Mouse (Mus musculus) heart, postnatal 0 days (tissue): ENCODE data around the gene Mfap3.

Experiments used
- CTCF ChIP-seq: IDR thresholded peaks from 2 replicates; pipeline ENCODE4 v1.5.1; 2016; ENCODE audit warnings: antibody characterized with exemption, control low read depth, low read depth
- EP300 ChIP-seq: IDR thresholded peaks from 2 replicates; pipeline ENCODE4 v1.6.1; 2016; ENCODE audit warnings: antibody characterized with exemption, low read depth

- TF ChIP-seq CTCF (no peak), EP300 (no peak)
Observed at GRCm38 (mm10) chr11:57470979-57471378, 47.5 kb upstream of the Mfap3 start.
